In genomic region chr7:136613496-136613895, GRCm38 (mm10) we compare ENCODE assay signal across 14 mouse cellular contexts.
DNase-seq lines count a peak whose midpoint lies in the region; ATAC-seq and TF ChIP-seq lines count a peak whose summit lies in the region.
"Had no signal": no experiment of that assay in that cellular context is flagged by ENCODE, and none has a peak within 500 bp of the region (broad histone marks: within the 10 kb centered on the region; RNA-seq: fewer than 3 reads in every experiment).

No protein-coding gene starts in this region.

- intact Hi-C loops in heart, adult 2 months (cut with DNase I): no loop called here

- TF ChIP-seq POLR2A in heart, adult 2 months (IDR thresholded peaks at IDR 0.05; ENCODE audit: insufficient read depth, low read depth, low read length): no peak

- WGBS in heart, adult 2 months: 59% methylated on average over 4 of the region's 4 CpGs
- 84% methylated on average over 4 of the region's 4 CpGs for WGBS in heart, embryonic 10.5 days
- WGBS in embryonic facial prominence, embryonic 14.5 days: 38% methylated on average over 4 of the region's 4 CpGs

- no peaks in the 10 kb centered on the region for H3K9me3 ChIP-seq in heart, embryonic 10.5 days
- no peaks in the 10 kb centered on the region for H3K9me3 ChIP-seq in embryonic facial prominence, embryonic 14.5 days (ENCODE audit: control insufficient read depth, low read length)
- H3K9me3 ChIP-seq: embryonic facial prominence, embryonic 15.5 days; heart, embryonic 15.5 days; liver, embryonic 13.5 days had no signal

- no peak for ATAC-seq in embryonic facial prominence, embryonic 14.5 days (ENCODE audit: low read depth)
- no peak for ATAC-seq in granulocyte monocyte progenitor cell, adult 5-6 weeks (replicated peaks; ENCODE audit: poor library complexity, severe bottlenecking)
- no peak for ATAC-seq in megakaryocyte-erythroid progenitor cell, adult 5-6 weeks (replicated peaks; ENCODE audit: low FRiP score, low TSS enrichment, poor library complexity, severe bottlenecking)
- ATAC-seq: forebrain, postnatal 0 days; intestine, postnatal 0 days had no signal

- H3K4me1 ChIP-seq in heart, adult 2 months (ENCODE audit: control insufficient read depth, insufficient read depth, low read length): no peaks in the 10 kb centered on the region
- H3K4me1 ChIP-seq in heart, embryonic 10.5 days: no peaks in the 10 kb centered on the region
- H3K4me1 ChIP-seq in embryonic facial prominence, embryonic 14.5 days (ENCODE audit: control insufficient read depth, insufficient read depth, low read length): peaks cover 7% of the 10 kb centered on the region
- H3K4me1 ChIP-seq: embryonic facial prominence, embryonic 15.5 days; heart, embryonic 15.5 days; liver, embryonic 13.5 days had no signal

- DNase-seq in heart, adult 2 months: peak; percentile 24 to 51
- DNase-seq in heart, embryonic 10.5 days (ENCODE audit: low spot score): no peak
- DNase-seq in adrenal gland, postnatal 14 days: peak; percentile 61
- peak; percentile 64 for DNase-seq in embryonic facial prominence, embryonic 14.5 days (ENCODE audit: low spot score)
- DNase-seq in heart, postnatal 4 days: peak; percentile 53
- no peak for DNase-seq in frontal cortex, postnatal 14 days (ENCODE audit: low spot score in 2 of 2)
- DNase-seq: forebrain, postnatal 0 days; liver, embryonic 13.5 days; spleen, adult 18-20 months had no signal

- no peak for TF ChIP-seq CTCF in heart, adult 2 months (IDR thresholded peaks at IDR 0.05)

- H3K4me3 ChIP-seq in heart, adult 2 months: no peak overlapping the region
- H3K4me3 ChIP-seq in heart, embryonic 10.5 days: no peak overlapping the region
- H3K4me3 ChIP-seq in embryonic facial prominence, embryonic 14.5 days (ENCODE audit: low read depth, low read length): no peak overlapping the region
- H3K4me3 ChIP-seq: embryonic facial prominence, embryonic 15.5 days; heart, embryonic 15.5 days; liver, embryonic 13.5 days had no signal

- no peak overlapping the region for H3K27ac ChIP-seq in heart, adult 2 months
- H3K27ac ChIP-seq in heart, embryonic 10.5 days: no peak overlapping the region
- H3K27ac ChIP-seq in embryonic facial prominence, embryonic 14.5 days (replicated peaks; ENCODE audit: low read depth, low read length): no peak overlapping the region
- H3K27ac ChIP-seq: embryonic facial prominence, embryonic 15.5 days; heart, embryonic 15.5 days; liver, embryonic 13.5 days had no signal

- H3K36me3 ChIP-seq in heart, adult 2 months (ENCODE audit: control insufficient read depth, insufficient read depth, low read length): no peaks in the 10 kb centered on the region
- no peaks in the 10 kb centered on the region for H3K36me3 ChIP-seq in heart, embryonic 10.5 days
- H3K36me3 ChIP-seq in embryonic facial prominence, embryonic 14.5 days (ENCODE audit: control insufficient read depth, insufficient read depth, low read length): no peaks in the 10 kb centered on the region
- H3K36me3 ChIP-seq: embryonic facial prominence, embryonic 15.5 days; heart, embryonic 15.5 days; liver, embryonic 13.5 days had no signal

- H3K4me2 ChIP-seq in embryonic facial prominence, embryonic 14.5 days (ENCODE audit: low read depth, low read length): no peak overlapping the region
- H3K4me2 ChIP-seq: embryonic facial prominence, embryonic 15.5 days; heart, embryonic 15.5 days; liver, embryonic 13.5 days had no signal

- no peaks in the 10 kb centered on the region for H3K79me2 ChIP-seq in heart, adult 2 months (replicated peaks; ENCODE audit: control insufficient read depth, insufficient read depth, low read length)

- H3K9ac ChIP-seq in heart, adult 2 months (ENCODE audit: low read depth, low read length): no peak overlapping the region
- no peak overlapping the region for H3K9ac ChIP-seq in embryonic facial prominence, embryonic 14.5 days (ENCODE audit: low read depth, low read length)
- H3K9ac ChIP-seq: embryonic facial prominence, embryonic 15.5 days; forebrain, postnatal 0 days; heart, embryonic 15.5 days; liver, embryonic 13.5 days had no signal

- no peak for TF ChIP-seq EP300 in heart, adult 2 months (IDR thresholded peaks at IDR 0.05; ENCODE audit: insufficient read depth, low read depth, low read length)

- H3K27me3 ChIP-seq in heart, adult 2 months (ENCODE audit: control insufficient read depth, insufficient read depth, low read length): no peaks in the 10 kb centered on the region
- no peaks in the 10 kb centered on the region for H3K27me3 ChIP-seq in heart, embryonic 10.5 days (ENCODE audit: insufficient read depth, poor library complexity, severe bottlenecking)
- no peaks in the 10 kb centered on the region for H3K27me3 ChIP-seq in embryonic facial prominence, embryonic 14.5 days (replicated peaks; ENCODE audit: control insufficient read depth, insufficient read depth, low read length)
- H3K27me3 ChIP-seq: embryonic facial prominence, embryonic 15.5 days; heart, embryonic 15.5 days; liver, embryonic 13.5 days had no signal

Comparison
In these comparisons a context has a peak if more than half of its experiments do, and no peak if none do; other contexts are left out.
1. DNase-seq: peak in heart, adult 2 months (2 of 2), adrenal gland, postnatal 14 days (single experiment), embryonic facial prominence, embryonic 14.5 days (single experiment) and heart, postnatal 4 days (single experiment); none in heart, embryonic 10.5 days (single experiment) and frontal cortex, postnatal 14 days (0 of 2).